Mouse (Mus musculus): ENCODE measurements at regions not wholly inside any gene's neighbourhood (a gene's known extent, or its start where the extent isn't known, plus 50 kb on each side); places are given as distances from the start of the nearest gene placed in this dataset.

DNA sequence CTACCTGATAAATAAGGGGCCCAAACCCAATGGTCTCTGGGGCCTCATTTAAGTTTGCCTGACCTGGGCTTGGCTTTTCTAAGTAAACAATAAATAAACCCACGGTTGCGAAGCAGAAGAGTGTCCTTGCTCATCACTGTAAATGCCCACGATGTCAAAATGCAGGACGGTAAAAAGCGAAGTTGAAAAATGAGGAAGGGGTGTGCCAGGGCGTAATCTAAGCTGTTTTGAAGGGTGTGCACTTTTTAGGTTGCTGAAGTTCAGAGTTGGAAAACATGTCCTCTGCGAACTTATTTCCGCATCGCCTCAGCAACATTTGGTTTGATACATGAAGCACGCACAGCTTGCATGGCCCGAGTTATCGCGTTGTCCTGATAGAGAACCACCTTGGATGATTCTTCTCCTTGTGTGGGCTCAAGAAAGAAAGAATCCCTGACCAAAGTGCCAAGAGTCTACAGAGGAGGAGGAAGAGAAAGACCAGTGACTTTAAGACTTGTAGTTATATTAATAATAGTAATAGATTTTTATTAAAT, 119.0 kb upstream of the Zeb2 start:
- H3K27me3 ChIP-seq (ENCODE audit: control insufficient read depth, insufficient read depth, low read length) = no peaks in the 10 kb centered on the region
- 90% methylated on average over 13 of the region's 13 CpGs for WGBS
- DNase-seq (ENCODE audit: low spot score) = no peak
- H3K9ac ChIP-seq (replicated peaks; ENCODE audit: low read depth, low read length) = no peak overlapping the region
- TF ChIP-seq CTCF (IDR thresholded peaks at IDR 0.05; ENCODE audit: low read depth) (no peak), EP300 (IDR thresholded peaks at IDR 0.05; ENCODE audit: low read depth) (no peak)
- no peak overlapping the region for H3K27ac ChIP-seq (ENCODE audit: low read depth)
- H3K36me3 ChIP-seq (replicated peaks; ENCODE audit: control insufficient read depth, insufficient read depth, low read length) = no peaks in the 10 kb centered on the region
- H3K9me3 ChIP-seq (replicated peaks; ENCODE audit: control insufficient read depth, low read length) = no peaks in the 10 kb centered on the region
- no peak overlapping the region for H3K4me3 ChIP-seq (ENCODE audit: low read depth, low read length)
- H3K4me1 ChIP-seq (ENCODE audit: control insufficient read depth, insufficient read depth) = peaks cover 18% of the 10 kb centered on the region; the same call in 1 of the 2 replicates
- ATAC-seq (ENCODE audit: insufficient read depth, low read depth) = no peak
- H3K4me2 ChIP-seq (ENCODE audit: low read depth, low read length) = no peak overlapping the region

DNA sequence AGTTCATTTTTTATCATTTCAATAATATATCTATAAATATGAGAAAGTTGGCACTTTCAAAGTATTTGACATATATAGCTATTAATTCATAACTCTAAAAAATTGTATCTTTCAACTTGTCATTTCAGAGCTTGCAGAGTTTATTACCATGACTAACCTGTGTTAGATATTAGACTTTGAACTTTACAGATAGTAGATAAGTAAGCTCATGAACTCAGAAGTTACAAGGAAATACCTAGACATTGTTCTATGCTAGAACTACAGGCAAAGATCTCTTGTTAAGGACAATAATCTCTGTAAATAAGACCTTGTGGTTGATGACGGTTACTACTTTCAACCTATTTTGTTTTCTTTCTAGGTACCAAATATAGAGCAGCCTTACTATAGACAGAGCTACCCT, 117.0 kb upstream of the Zeb2 start:
- Histone ChIP-seq H3K27me3 (ENCODE audit: control insufficient read depth, insufficient read depth, low read length) (no peaks in the 10 kb centered on the region), H3K4me3 (ENCODE audit: low read depth, low read length) (no peak overlapping the region), H3K9me3 (replicated peaks; ENCODE audit: control insufficient read depth, low read length) (no peaks in the 10 kb centered on the region), H3K36me3 (replicated peaks; ENCODE audit: control insufficient read depth, insufficient read depth, low read length) (no peaks in the 10 kb centered on the region), H3K9ac (replicated peaks; ENCODE audit: low read depth, low read length) (no peak overlapping the region), H3K4me1 (ENCODE audit: control insufficient read depth, insufficient read depth) (peaks cover 5% of the 10 kb centered on the region; the same call in 1 of the 2 replicates), H3K4me2 (ENCODE audit: low read depth, low read length) (no peak overlapping the region), H3K27ac (ENCODE audit: low read depth) (no peak overlapping the region)
- no peak for ATAC-seq (ENCODE audit: insufficient read depth, low read depth)
- no peak for DNase-seq (ENCODE audit: low spot score)
- TF ChIP-seq CTCF (IDR thresholded peaks at IDR 0.05; ENCODE audit: low read depth) = no peak
- TF ChIP-seq EP300 (IDR thresholded peaks at IDR 0.05; ENCODE audit: low read depth) = no peak
- 84% methylated on average over 1 of the region's 1 CpGs for WGBS

DNA sequence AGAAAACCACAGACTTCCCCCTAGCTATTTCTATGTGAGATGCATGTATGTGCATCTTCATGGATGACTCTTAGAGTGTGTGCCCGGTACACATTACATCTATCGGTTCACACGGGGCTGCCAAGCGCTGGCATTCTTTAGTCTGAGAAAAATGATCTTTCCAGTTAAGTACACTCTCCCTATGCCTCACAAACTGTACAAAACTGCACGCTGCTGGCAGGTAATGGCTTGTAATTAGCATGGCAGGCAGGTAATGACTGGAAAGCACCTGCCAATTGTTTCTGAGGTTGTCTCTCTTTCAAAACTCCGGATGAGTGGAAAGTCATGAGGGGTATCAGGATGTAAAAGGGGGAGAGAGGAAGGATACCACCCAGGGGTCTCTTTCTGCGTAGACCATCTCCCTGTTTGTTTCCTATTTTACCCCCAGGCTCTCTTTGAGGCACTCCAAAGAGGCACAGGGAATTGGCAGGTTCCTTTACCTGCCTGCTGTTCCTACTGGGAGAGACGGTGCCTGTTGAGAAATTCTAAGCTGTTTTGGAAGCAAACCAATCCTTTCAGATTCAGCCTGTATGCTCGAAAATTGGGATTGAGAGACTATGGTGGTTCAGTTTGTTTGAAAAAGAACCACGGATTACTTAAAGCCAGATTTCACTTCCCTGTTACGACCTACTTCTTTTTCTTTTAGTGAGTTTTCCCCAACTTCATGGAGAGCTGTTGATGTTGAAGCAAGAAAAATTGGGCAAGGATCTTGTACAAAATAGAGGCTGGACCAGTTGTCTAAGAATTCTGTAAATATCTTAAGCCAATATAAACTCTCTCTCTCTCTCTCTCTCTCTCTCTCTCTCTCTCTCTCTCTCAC, 113.4 kb upstream of the Zeb2 start:
- Histone ChIP-seq H3K27ac (ENCODE audit: low read depth) (no peak overlapping the region), H3K27me3 (ENCODE audit: control insufficient read depth, insufficient read depth, low read length) (no peaks in the 10 kb centered on the region), H3K36me3 (replicated peaks; ENCODE audit: control insufficient read depth, insufficient read depth, low read length) (no peaks in the 10 kb centered on the region), H3K9ac (replicated peaks; ENCODE audit: low read depth, low read length) (no peak overlapping the region), H3K9me3 (replicated peaks; ENCODE audit: control insufficient read depth, low read length) (no peaks in the 10 kb centered on the region), H3K4me2 (ENCODE audit: low read depth, low read length) (no peak overlapping the region), H3K4me3 (ENCODE audit: low read depth, low read length) (no peak overlapping the region), H3K4me1 (ENCODE audit: control insufficient read depth, insufficient read depth) (no peaks in the 10 kb centered on the region)
- ATAC-seq (ENCODE audit: insufficient read depth, low read depth) (no peak), DNase-seq (ENCODE audit: low spot score) (no peak)
- 81% methylated on average over 11 of the region's 11 CpGs for WGBS
- TF ChIP-seq EP300 (IDR thresholded peaks at IDR 0.05; ENCODE audit: low read depth) = no peak
- no peak for TF ChIP-seq CTCF (IDR thresholded peaks at IDR 0.05; ENCODE audit: low read depth)

DNA sequence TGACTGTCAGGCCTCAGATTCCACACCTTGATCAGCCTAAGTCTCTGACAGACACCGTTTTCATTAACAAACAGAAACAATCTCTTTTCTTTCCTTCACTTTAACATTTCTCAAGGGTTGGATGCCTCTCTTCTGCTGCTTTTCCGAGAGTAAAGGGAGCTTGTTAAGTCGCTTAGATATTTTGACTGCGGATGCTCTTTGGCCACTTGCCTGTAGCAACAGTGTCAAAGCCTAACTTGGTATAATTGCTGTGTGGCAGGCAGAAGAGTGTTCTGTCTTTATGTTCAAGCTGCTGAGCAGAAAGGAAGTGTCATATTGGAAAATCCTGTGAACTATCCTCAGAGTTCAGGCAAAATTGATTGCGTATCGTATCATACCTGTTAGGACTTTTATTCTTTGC, 112.3 kb upstream of the Zeb2 start:
- TF ChIP-seq CTCF (IDR thresholded peaks at IDR 0.05; ENCODE audit: low read depth) = no peak
- TF ChIP-seq EP300 (IDR thresholded peaks at IDR 0.05; ENCODE audit: low read depth) = no peak
- Histone ChIP-seq H3K9ac (replicated peaks; ENCODE audit: low read depth, low read length) (no peak overlapping the region), H3K4me3 (ENCODE audit: low read depth, low read length) (no peak overlapping the region), H3K36me3 (replicated peaks; ENCODE audit: control insufficient read depth, insufficient read depth, low read length) (no peaks in the 10 kb centered on the region), H3K4me1 (ENCODE audit: control insufficient read depth, insufficient read depth) (no peaks in the 10 kb centered on the region), H3K4me2 (ENCODE audit: low read depth, low read length) (no peak overlapping the region), H3K27me3 (ENCODE audit: control insufficient read depth, insufficient read depth, low read length) (no peaks in the 10 kb centered on the region), H3K27ac (ENCODE audit: low read depth) (no peak overlapping the region), H3K9me3 (replicated peaks; ENCODE audit: control insufficient read depth, low read length) (no peaks in the 10 kb centered on the region)
- DNase-seq (ENCODE audit: low spot score) (no peak), ATAC-seq (ENCODE audit: insufficient read depth, low read depth) (no peak)
- WGBS = 76% methylated on average over 6 of the region's 6 CpGs

DNA sequence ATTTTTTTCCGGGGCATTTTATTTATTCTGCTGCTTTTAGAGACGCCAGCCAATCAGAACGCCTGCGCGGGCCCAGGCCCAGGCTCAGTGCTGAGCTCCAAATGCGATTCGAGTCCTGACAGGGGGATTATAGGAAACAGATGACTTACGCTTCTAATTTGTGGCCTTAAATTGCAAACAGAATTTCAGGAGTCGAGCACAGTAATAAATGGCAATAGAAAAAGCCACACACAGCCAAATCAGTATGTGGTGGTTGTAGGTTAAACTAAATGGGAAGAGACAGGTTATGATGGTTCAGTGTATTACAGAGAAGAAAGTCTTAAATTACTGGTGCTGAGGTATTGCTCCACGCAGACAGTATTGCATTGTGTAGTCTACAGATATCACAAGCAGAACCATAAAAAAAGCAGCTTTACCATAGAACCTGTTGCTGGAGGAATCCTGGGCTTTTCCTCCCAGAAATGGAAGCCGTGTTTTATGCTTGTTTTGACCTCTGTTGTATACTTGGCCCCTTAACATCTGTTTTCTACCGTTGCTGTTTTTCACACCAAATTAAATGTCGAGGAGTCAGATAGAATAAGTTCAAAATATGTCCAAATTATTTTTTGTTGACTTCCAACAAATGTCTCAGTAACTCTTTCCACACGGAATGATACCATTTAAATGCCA, 110.2 kb upstream of the Zeb2 start:
- H3K36me3 ChIP-seq (replicated peaks; ENCODE audit: control insufficient read depth, insufficient read depth, low read length) = no peaks in the 10 kb centered on the region
- 55% methylated on average over 14 of the region's 14 CpGs for WGBS
- no peaks in the 10 kb centered on the region for H3K4me1 ChIP-seq (ENCODE audit: control insufficient read depth, insufficient read depth)
- TF ChIP-seq CTCF (IDR thresholded peaks at IDR 0.05; ENCODE audit: low read depth) = no peak
- TF ChIP-seq EP300 (IDR thresholded peaks at IDR 0.05; ENCODE audit: low read depth) = no peak
- no peak overlapping the region for H3K4me2 ChIP-seq (ENCODE audit: low read depth, low read length)
- no peaks in the 10 kb centered on the region for H3K9me3 ChIP-seq (replicated peaks; ENCODE audit: control insufficient read depth, low read length)
- ATAC-seq (ENCODE audit: insufficient read depth, low read depth) = no peak
- no peaks in the 10 kb centered on the region for H3K27me3 ChIP-seq (ENCODE audit: control insufficient read depth, insufficient read depth, low read length)
- no peak overlapping the region for H3K4me3 ChIP-seq (ENCODE audit: low read depth, low read length)
- no peak for DNase-seq (ENCODE audit: low spot score)
- H3K9ac ChIP-seq (replicated peaks; ENCODE audit: low read depth, low read length) = no peak overlapping the region
- H3K27ac ChIP-seq (ENCODE audit: low read depth) = no peak overlapping the region
